Mouse (Mus musculus) heart, postnatal 0 days (tissue): ENCODE measurements around the gene Prkaca. TPM values are rescaled to one million over a fixed set of nuclear protein-coding genes. Genes with fewer than 3 reads are reported as not detected.
"Not testable (repeated sequence)": the region's sequence is repeated elsewhere in the genome, so short reads cannot be mapped to it uniquely, and the experiment has no call there.

Experiments
- ATAC-seq: fragments of 200-750 bp; cut with Nextera tagmentation; 2 replicates; pipeline ENCODE4 v1.8.0; 2017; ENCODE audit warnings: low read depth, moderate number of reproducible peaks, moderate library complexity; ENCODE audit not compliant: insufficient read depth
- DNase-seq: peaks from one replicate; pipeline ENCODE4 v3.0.0-alpha.2; 2016; ENCODE audit warnings: low spot score
- H3K27ac ChIP-seq: fragments of 300-500 bp; sonication (generic); 2 replicates; pipeline ENCODE4 v1.5.1; 2014; ENCODE audit warnings: low read depth, mild to moderate bottlenecking
- H3K27me3 ChIP-seq: fragments of 300-500 bp; sonication (generic); 2 replicates; pipeline ENCODE4 v1.6.1; 2014; ENCODE audit warnings: low read length, mixed read lengths; ENCODE audit not compliant: control insufficient read depth, insufficient read depth
- H3K36me3 ChIP-seq: fragments of 300-500 bp; sonication (generic); replicated peaks from 2 replicates; pipeline ENCODE4 v1.6.1; 2014; ENCODE audit warnings: low read length, mixed read lengths; ENCODE audit not compliant: control insufficient read depth, insufficient read depth
- H3K4me1 ChIP-seq: fragments of 300-500 bp; sonication (generic); 2 replicates; pipeline ENCODE4 v1.6.1; 2014; ENCODE audit warnings: antibody characterized with exemption; ENCODE audit not compliant: control insufficient read depth, insufficient read depth
- H3K4me2 ChIP-seq: fragments of 300-500 bp; sonication (generic); 2 replicates; pipeline ENCODE4 v1.6.1; 2014; ENCODE audit warnings: low read depth, mild to moderate bottlenecking, low read length, moderate library complexity
- H3K4me3 ChIP-seq: fragments of 300-500 bp; sonication (generic); 2 replicates; pipeline ENCODE4 v1.5.1; 2014; ENCODE audit warnings: low read depth, low read length
- H3K9ac ChIP-seq: fragments of 300-500 bp; sonication (generic); replicated peaks from 2 replicates; pipeline ENCODE4 v1.6.1; 2014; ENCODE audit warnings: low read depth, low read length, mixed read lengths
- H3K9me3 ChIP-seq: fragments of 300-500 bp; sonication (generic); replicated peaks from 2 replicates; pipeline ENCODE4 v1.6.1; 2016; ENCODE audit warnings: low read length; ENCODE audit not compliant: control insufficient read depth
- CTCF ChIP-seq: IDR thresholded peaks from 2 replicates; pipeline ENCODE4 v1.5.1; 2016; ENCODE audit warnings: antibody characterized with exemption, control low read depth, low read depth
- EP300 ChIP-seq: IDR thresholded peaks from 2 replicates; pipeline ENCODE4 v1.6.1; 2016; ENCODE audit warnings: antibody characterized with exemption, low read depth
- WGBS: fragments of 180-500 bp; shearing (Covaris S2); extraction: QIAGEN DNeasy Blood & Tissue Kit; methylation state at CpG from one replicate; pipeline ENCODE4 v1.1.7; 2014; 5-methylcytosine and 5-hydroxymethylcytosine counted together
- polyA plus RNA-seq: library from polyadenylated mRNA; unstranded; fragments of >200 nt; fragmentation: Nextera tagmentation; extraction: Ambion mirVana; gene quantifications from 2 replicates; pipeline ENCODE4 v1.2.1, GENCODE M21; 2015
- total RNA-seq: library from RNA; depleted of rRNA; stranded (reverse); fragments of >200 nt; gene quantifications from 2 replicates; pipeline ENCODE4 v1.2.3, GENCODE M21; 2014; ENCODE audit warnings: low replicate concordance

The Prkaca gene
- total and polyA plus RNA-seq, 2 experiments from 2014 or later = 246 to 312 TPM

DNA sequence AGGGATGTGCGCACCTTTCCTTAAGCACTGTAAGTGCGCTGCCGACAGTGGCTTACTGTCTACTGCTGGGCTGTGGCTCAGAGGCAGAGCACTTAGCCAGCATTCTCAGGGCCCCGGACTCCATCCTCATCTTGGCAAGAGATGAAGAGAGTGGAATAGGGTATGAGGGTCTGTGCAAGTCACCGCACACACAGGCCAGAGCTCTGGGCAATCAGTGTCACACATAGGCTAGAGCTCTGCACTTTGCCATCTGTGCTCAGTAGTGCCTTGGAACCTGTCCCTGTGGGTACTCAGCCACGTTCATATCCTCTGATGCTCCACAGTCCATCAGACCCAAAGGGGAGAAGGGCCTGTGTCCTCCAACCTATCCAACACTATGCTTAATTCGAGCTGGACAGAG lies 8.7 kb downstream of the Prkaca start:
- no peak overlapping the region for H3K4me2 ChIP-seq
- ATAC-seq = no peak
- no peaks in the 10 kb centered on the region for H3K9me3 ChIP-seq
- H3K36me3 ChIP-seq = peaks cover 55% of the 10 kb centered on the region
- no peak overlapping the region for H3K9ac ChIP-seq
- TF ChIP-seq EP300 = no peak
- TF ChIP-seq CTCF = no peak; the same call in 1 of the 2 replicates
- H3K4me3 ChIP-seq = no peak overlapping the region
- 85% methylated on average over 7 of the region's 7 CpGs for WGBS
- H3K27me3 ChIP-seq = no peaks in the 10 kb centered on the region
- peaks cover 41% of the 10 kb centered on the region for H3K4me1 ChIP-seq
- H3K27ac ChIP-seq = peak overlapping the region; percentile 97
- DNase-seq = no peak

- 70% methylated on average over 4 of the region's 4 CpGs for WGBS
- Histone ChIP-seq H3K27ac (peak overlapping the region; percentile 41), H3K9ac (no peak overlapping the region), H3K4me2 (no peak overlapping the region), H3K36me3 (peaks cover 63% of the 10 kb centered on the region), H3K9me3 (no peaks in the 10 kb centered on the region), H3K4me1 (peaks cover 32% of the 10 kb centered on the region), H3K4me3 (no peak overlapping the region), H3K27me3 (no peaks in the 10 kb centered on the region)
- no peak for ATAC-seq
- TF ChIP-seq CTCF = no peak
- TF ChIP-seq EP300 = no peak
- no peak for DNase-seq
Observed at GRCm38 (mm10) chr8:83982449-83982848, 9.7 kb downstream of the Prkaca start.

GRCm38 (mm10) chr8:83983222-83983621 lies 10.4 kb downstream of the Prkaca start:
- peak; percentile 8; the same call in 1 of the 2 replicates for TF ChIP-seq CTCF
- not testable (repeated sequence) for H3K4me2 ChIP-seq, ATAC-seq, DNase-seq, H3K9ac ChIP-seq, H3K27ac ChIP-seq, H3K9me3 ChIP-seq, H3K27me3 ChIP-seq, H3K4me3 ChIP-seq
- peaks cover 71% of the 10 kb centered on the region for H3K36me3 ChIP-seq
- 96% methylated on average over 2 of the region's 2 CpGs for WGBS
- peaks cover 24% of the 10 kb centered on the region for H3K4me1 ChIP-seq

DNA sequence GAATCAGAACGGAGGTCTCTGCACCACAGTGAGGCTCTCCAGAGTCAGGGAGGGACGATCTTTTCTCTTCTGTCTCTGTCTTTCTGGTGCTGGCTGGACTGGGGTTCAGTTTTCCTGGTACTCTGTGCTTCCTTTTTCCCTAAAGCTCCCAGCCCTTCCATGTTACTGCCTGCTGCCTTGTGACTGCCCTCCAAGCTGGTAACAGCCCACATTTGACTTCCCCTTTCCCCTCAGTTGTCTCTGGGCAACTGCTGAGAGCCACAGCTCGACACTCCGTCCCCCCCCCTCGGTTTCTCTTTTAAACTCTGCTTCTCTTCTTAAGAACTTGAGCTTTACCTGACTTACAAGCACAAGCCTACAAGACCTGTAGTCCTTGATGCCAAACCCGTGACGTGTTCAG lies 16.4 kb downstream of the Prkaca start:
- Histone ChIP-seq H3K27me3 (no peaks in the 10 kb centered on the region), H3K36me3 (peaks cover 87% of the 10 kb centered on the region), H3K27ac (no peak overlapping the region), H3K4me3 (no peak overlapping the region), H3K9me3 (no peaks in the 10 kb centered on the region), H3K4me1 (no peaks in the 10 kb centered on the region), H3K4me2 (no peak overlapping the region), H3K9ac (no peak overlapping the region)
- TF ChIP-seq CTCF = no peak
- no peak for TF ChIP-seq EP300
- DNase-seq = no peak
- ATAC-seq = no peak
- 88% methylated on average over 7 of the region's 7 CpGs for WGBS

- Histone ChIP-seq H3K4me2 (no peak overlapping the region), H3K4me1 (no peaks in the 10 kb centered on the region), H3K36me3 (peaks cover 86% of the 10 kb centered on the region), H3K4me3 (no peak overlapping the region), H3K27me3 (no peaks in the 10 kb centered on the region), H3K9me3 (no peaks in the 10 kb centered on the region), H3K27ac (no peak overlapping the region), H3K9ac (no peak overlapping the region)
- WGBS = 92% methylated on average over 14 of the region's 14 CpGs
- TF ChIP-seq CTCF (no peak), EP300 (no peak)
- DNase-seq (no peak), ATAC-seq (peak; percentile 22; the same call in 1 of the 2 replicates)
Observed at GRCm38 (mm10) chr8:83990170-83990569, 17.4 kb downstream of the Prkaca start.

DNA sequence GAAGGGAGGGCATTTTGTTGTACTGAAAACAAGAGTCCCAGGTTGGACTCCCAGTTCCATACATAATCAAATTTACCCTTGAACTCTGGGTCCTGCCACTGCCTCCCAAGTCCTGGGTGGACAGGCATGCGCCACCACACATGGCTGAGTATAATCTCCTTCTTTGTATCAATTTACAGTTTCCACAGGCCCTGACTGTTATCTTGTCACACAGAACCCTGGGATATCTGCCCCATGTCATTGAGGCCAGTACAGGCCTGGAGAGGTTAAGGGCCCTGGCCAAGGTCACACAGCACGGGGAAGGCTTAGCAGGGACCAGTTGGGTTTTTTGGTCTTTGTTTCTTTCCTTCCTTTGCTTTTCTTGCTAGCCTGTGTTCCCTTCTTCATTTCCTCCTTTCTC lies 19.7 kb downstream of the Prkaca start:
- Histone ChIP-seq H3K27ac (no peak overlapping the region), H3K9me3 (no peaks in the 10 kb centered on the region), H3K4me1 (0 out of 2 replicates have a peak, but pooled peaks cover 2% of the 10 kb centered on the region), H3K4me2 (no peak overlapping the region), H3K27me3 (no peaks in the 10 kb centered on the region), H3K36me3 (peaks cover 67% of the 10 kb centered on the region), H3K9ac (no peak overlapping the region), H3K4me3 (no peak overlapping the region)
- no peak for DNase-seq
- ATAC-seq = no peak
- TF ChIP-seq EP300 (no peak), CTCF (no peak)
- WGBS = 80% methylated on average over 2 of the region's 2 CpGs
